Mouse (Mus musculus): ENCODE measurements around the gene Cercam. TPM values are rescaled to one million over a fixed set of nuclear protein-coding genes. Genes with fewer than 3 reads are reported as not detected.
"Not testable (repeated sequence)": the region's sequence is repeated elsewhere in the genome, so short reads cannot be mapped to it uniquely, and the experiment has no call there.

Gene Cercam
- total RNA-seq, 2 experiments from 2014 or later, result 5.9 to 8.6 TPM

- 0 out of 2 replicates have a peak overlapping the region, but pooled peaks have one; percentile 40 for H3K27ac ChIP-seq
- intact Hi-C loops (cut with DNase I), result no loop called here
- no peak overlapping the region for H3K4me3 ChIP-seq
- DNase-seq (ENCODE audit: extremely low spot score in 1 of 2, low spot score in 2 of 2), result no peak
- no peak for TF ChIP-seq CTCF (IDR thresholded peaks at IDR 0.05)
Observed at GRCm38 (mm10) chr2:29879964-29880830, 11.2 kb downstream of the Cercam start.

GRCm38 (mm10) chr2:29886659-29887292, 17.8 kb downstream of the Cercam start:
- DNase-seq (ENCODE audit: extremely low spot score in 1 of 2, low spot score in 2 of 2); intact Hi-C loops (cut with DNase I); H3K27ac ChIP-seq; H3K4me3 ChIP-seq: not testable (repeated sequence)
- TF ChIP-seq CTCF (IDR thresholded peaks at IDR 0.05), result peak; percentile 31

GRCm38 (mm10) chr2:29889066-29889944, 20.3 kb downstream of the Cercam start, which contains the start of gene Odf2:
Gene Odf2 (plus strand): TSS chr2:29889221.
- TF ChIP-seq CTCF (IDR thresholded peaks at IDR 0.05), result no peak
- peak within 1 kb of the TSS; percentile 90 for H3K27ac ChIP-seq
- peak; percentile 100 for DNase-seq (ENCODE audit: extremely low spot score in 1 of 2, low spot score in 2 of 2)
- peak within 1 kb of the TSS; percentile 88 for H3K4me3 ChIP-seq
- intact Hi-C loops (cut with DNase I), result loop anchor here (1.0 kb wide), 1 partner anchor 20 kb away; the partner anchor contains the start of gene Cercam

GRCm38 (mm10) chr2:29889991-29890833, 21.2 kb downstream of the Cercam start:
- peak; percentile 75 to 82 for DNase-seq (ENCODE audit: extremely low spot score in 1 of 2, low spot score in 2 of 2)
- Histone ChIP-seq H3K27ac (peak overlapping the region; percentile 70), H3K4me3 (peak overlapping the region; percentile 88)
- intact Hi-C loops (cut with DNase I), result loop anchor here (1.0 kb wide), 1 partner anchor 21 kb away; the partner anchor contains the start of gene Cercam
- TF ChIP-seq CTCF (IDR thresholded peaks at IDR 0.05), result peak; percentile 40

- intact Hi-C loops (cut with DNase I), result no loop called here
- no peak for DNase-seq (ENCODE audit: extremely low spot score in 1 of 2, low spot score in 2 of 2)
- no peak for TF ChIP-seq CTCF (IDR thresholded peaks at IDR 0.05)
- no peak overlapping the region for H3K27ac ChIP-seq
- H3K4me3 ChIP-seq, result no peak overlapping the region
Observed at GRCm38 (mm10) chr2:29891773-29892172, 22.8 kb downstream of the Cercam start.

- intact Hi-C loops (cut with DNase I), result no loop called here
- no peak overlapping the region for H3K4me3 ChIP-seq
- TF ChIP-seq CTCF (IDR thresholded peaks at IDR 0.05), result no peak
- no peak for DNase-seq (ENCODE audit: extremely low spot score in 1 of 2, low spot score in 2 of 2)
- H3K27ac ChIP-seq, result no peak overlapping the region
Observed at GRCm38 (mm10) chr2:29896071-29896470, 27.1 kb downstream of the Cercam start.

- H3K4me3 ChIP-seq, result no peak overlapping the region
- no peak for DNase-seq (ENCODE audit: extremely low spot score in 1 of 2, low spot score in 2 of 2)
- intact Hi-C loops (cut with DNase I), result no loop called here
- no peak overlapping the region for H3K27ac ChIP-seq
- TF ChIP-seq CTCF (IDR thresholded peaks at IDR 0.05), result no peak
Observed at GRCm38 (mm10) chr2:29897366-29897765, 28.4 kb downstream of the Cercam start.

- intact Hi-C loops (cut with DNase I), result no loop called here
- Histone ChIP-seq H3K27ac (no peak overlapping the region), H3K4me3 (no peak overlapping the region)
- TF ChIP-seq CTCF (IDR thresholded peaks at IDR 0.05), result no peak
- no peak for DNase-seq (ENCODE audit: extremely low spot score in 1 of 2, low spot score in 2 of 2)
Observed at GRCm38 (mm10) chr2:29898081-29898480, 29.1 kb downstream of the Cercam start.

GRCm38 (mm10) chr2:29902194-29902593, 33.2 kb downstream of the Cercam start:
- Histone ChIP-seq H3K4me3 (no peak overlapping the region), H3K27ac (no peak overlapping the region)
- TF ChIP-seq CTCF (IDR thresholded peaks at IDR 0.05), result no peak
- intact Hi-C loops (cut with DNase I), result loop anchor here (5.0 kb wide), 1 partner anchor 55 kb away; no protein-coding TSS in a partner anchor
- no peak for DNase-seq (ENCODE audit: extremely low spot score in 1 of 2, low spot score in 2 of 2)

GRCm38 (mm10) chr2:29908171-29908570, 39.2 kb downstream of the Cercam start:
- DNase-seq (ENCODE audit: extremely low spot score in 1 of 2, low spot score in 2 of 2); intact Hi-C loops (cut with DNase I); H3K4me3 ChIP-seq; H3K27ac ChIP-seq: not testable (repeated sequence)

All from left cerebral cortex, adult 2 months (tissue).